Mouse (Mus musculus) heart, embryonic 15.5 days (tissue): ENCODE results near the gene Clip2. TPM values are rescaled to one million over a fixed set of nuclear protein-coding genes. Genes with fewer than 3 reads are reported as not detected.

Experiments
- ATAC-seq: fragments of 200-750 bp; cut with Nextera tagmentation; replicated peaks from 2 replicates; pipeline ENCODE4 v1.8.0; 2017; ENCODE audit warnings: low read depth, moderate TSS enrichment; ENCODE audit not compliant: insufficient number of reproducible peaks, insufficient read depth, low FRiP score
- H3K27ac ChIP-seq: fragments of 300-500 bp; sonication (generic); 2 replicates; pipeline ENCODE4 v1.5.1; 2015; ENCODE audit warnings: mild to moderate bottlenecking, inconsistent platforms
- H3K27me3 ChIP-seq: fragments of 300-500 bp; sonication (generic); 2 replicates; pipeline ENCODE4 v1.6.1; 2015; ENCODE audit warnings: inconsistent platforms
- H3K36me3 ChIP-seq: fragments of 300-500 bp; sonication (generic); 2 replicates; pipeline ENCODE4 v1.6.1; 2015; ENCODE audit warnings: mild to moderate bottlenecking, inconsistent platforms
- H3K4me1 ChIP-seq: fragments of 300-500 bp; sonication (generic); replicated peaks from 2 replicates; pipeline ENCODE4 v1.6.1; 2015; ENCODE audit warnings: inconsistent platforms
- H3K4me2 ChIP-seq: fragments of 300-500 bp; sonication (generic); 2 replicates; pipeline ENCODE4 v1.6.1; 2015; ENCODE audit warnings: inconsistent platforms, mild to moderate bottlenecking, moderate library complexity
- H3K4me3 ChIP-seq: fragments of 300-500 bp; sonication (generic); 2 replicates; pipeline ENCODE4 v1.5.1; 2015; ENCODE audit warnings: mild to moderate bottlenecking, inconsistent platforms
- H3K9ac ChIP-seq: fragments of 300-500 bp; sonication (generic); 2 replicates; pipeline ENCODE4 v1.6.1; 2015; ENCODE audit warnings: mild to moderate bottlenecking, inconsistent platforms
- H3K9me3 ChIP-seq: fragments of 300-500 bp; sonication (generic); replicated peaks from 2 replicates; pipeline ENCODE4 v1.6.1; 2016; ENCODE audit warnings: inconsistent platforms
- WGBS: fragments of 180-500 bp; shearing (Covaris S2); methylation state at CpG from one replicate; pipeline ENCODE4 v1.1.7; 2015; ENCODE audit warnings: mixed read lengths; 5-methylcytosine and 5-hydroxymethylcytosine counted together
- microRNA-seq: library from miRNA; unstranded; fragments of <30 nt; microRNA quantifications from one replicate; pipeline ENCODE4, GENCODE M21; 2016
- polyA plus RNA-seq: library from polyadenylated mRNA; unstranded; fragments of >200 nt; fragmentation: Nextera tagmentation; extraction: Ambion mirVana; gene quantifications from 2 replicates; pipeline ENCODE4 v1.2.1, GENCODE M21; 2015

Gene Clip2
- polyA plus RNA-seq, 1 experiment from 2014 or later, result 1.4 TPM

GRCm38 (mm10) chr5:134440098-134440497 is 112.1 kb downstream of the Clip2 start:
- Histone ChIP-seq H3K36me3 (peaks cover 4% of the 10 kb centered on the region; the same call in 1 of the 2 replicates), H3K9ac (no peak overlapping the region), H3K4me3 (no peak overlapping the region), H3K4me2 (peak overlapping the region; percentile 50), H3K4me1 (peaks cover 68% of the 10 kb centered on the region), H3K9me3 (no peaks in the 10 kb centered on the region), H3K27me3 (no peaks in the 10 kb centered on the region), H3K27ac (peak overlapping the region; percentile 73)
- WGBS, result 29% methylated on average over 12 of the region's 12 CpGs
- ATAC-seq, result peak; percentile 34; the same call in 1 of the 2 replicates

- peak overlapping the region; percentile 73 for H3K27ac ChIP-seq
- H3K9me3 ChIP-seq, result no peaks in the 10 kb centered on the region
- peak overlapping the region; percentile 50; the same call in 1 of the 2 replicates for H3K4me2 ChIP-seq
- no peak overlapping the region for H3K4me3 ChIP-seq
- ATAC-seq, result no peak
- no peaks in the 10 kb centered on the region for H3K27me3 ChIP-seq
- H3K9ac ChIP-seq, result no peak overlapping the region
- WGBS, result 94% methylated on average over 7 of the region's 7 CpGs
- peaks cover 4% of the 10 kb centered on the region; the same call in 1 of the 2 replicates for H3K36me3 ChIP-seq
- H3K4me1 ChIP-seq, result peaks cover 66% of the 10 kb centered on the region
Observed at GRCm38 (mm10) chr5:134439481-134439880, 112.8 kb downstream of the Clip2 start.

Small RNA genes lying within 50 kb of the gene (microRNA-seq; reads per million reads assigned to microRNA genes)
- not detected for gene Gm26340
- gene Mir7228, result 0.63 reads per million

Other genes starting within 250 kb of the Clip2 start
- gene Gtf2i, start 237.7 kb downstream of the Clip2 start, polyA plus RNA-seq, result 121 and 125 TPM in 2 replicates
- gene Gtf2ird1, start 95.7 kb downstream of the Clip2 start, polyA plus RNA-seq, result 47.3 and 57.5 TPM in 2 replicates
- 0.06 TPM in 1 of 2 replicates, not detected in the other for gene Syna, start 7.7 kb upstream of the Clip2 start, polyA plus RNA-seq
- gene Rfc2, start 28.9 kb upstream of the Clip2 start, polyA plus RNA-seq, result 156 and 190 TPM in 2 replicates
- 2.5 and 4.5 TPM in 2 replicates for gene Lat2, start 62.6 kb upstream of the Clip2 start, polyA plus RNA-seq
- gene Eif4h, start 87.1 kb upstream of the Clip2 start, polyA plus RNA-seq, result 273 and 345 TPM in 2 replicates
- gene Limk1, start 136.2 kb upstream of the Clip2 start, polyA plus RNA-seq, result 3.3 and 5.4 TPM in 2 replicates
- gene Eln, start 194.9 kb upstream of the Clip2 start, polyA plus RNA-seq, result 683 and 1,118 TPM in 2 replicates